Mouse (Mus musculus) embryo, embryonic 11 days (tissue): Measurements from ENCODE around the gene Rnf217.
A peak's percentile ranks its signal among the peaks of the same experiment; 100 is the strongest.

Experiments used
- DNase-seq: peaks from one replicate; pipeline ENCODE4 v3.0.0-alpha.2; 2015

Rnf217 gene

GRCm38 (mm10) chr10:31551850-31552249 is 57.1 kb downstream of the Rnf217 start:
- no peak for DNase-seq

DNA sequence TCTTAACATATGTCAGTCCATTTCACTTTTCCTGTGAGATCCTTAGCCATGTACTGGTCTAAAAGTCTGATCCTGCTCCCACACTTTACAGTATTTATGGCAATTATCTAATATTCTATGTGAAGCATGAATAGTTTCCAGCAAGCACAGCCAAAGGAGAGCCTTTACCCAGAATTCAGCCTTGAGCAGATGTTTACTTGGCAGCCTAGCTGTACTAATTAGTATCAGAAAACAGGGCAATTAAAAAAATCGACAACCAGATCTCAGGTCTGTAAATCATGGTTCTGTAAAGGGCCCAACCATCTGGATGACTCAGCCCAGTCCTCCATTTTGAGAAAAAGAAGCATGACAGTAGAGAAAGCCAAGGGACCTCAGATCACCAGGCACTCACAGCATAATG is 57.6 kb downstream of the Rnf217 start:
- no peak for DNase-seq

GRCm38 (mm10) chr10:31547156-31547555 is 61.8 kb downstream of the Rnf217 start:
- no peak for DNase-seq

GRCm38 (mm10) chr10:31544149-31544942 is 64.6 kb downstream of the Rnf217 start:
- DNase-seq: no peak

DNA sequence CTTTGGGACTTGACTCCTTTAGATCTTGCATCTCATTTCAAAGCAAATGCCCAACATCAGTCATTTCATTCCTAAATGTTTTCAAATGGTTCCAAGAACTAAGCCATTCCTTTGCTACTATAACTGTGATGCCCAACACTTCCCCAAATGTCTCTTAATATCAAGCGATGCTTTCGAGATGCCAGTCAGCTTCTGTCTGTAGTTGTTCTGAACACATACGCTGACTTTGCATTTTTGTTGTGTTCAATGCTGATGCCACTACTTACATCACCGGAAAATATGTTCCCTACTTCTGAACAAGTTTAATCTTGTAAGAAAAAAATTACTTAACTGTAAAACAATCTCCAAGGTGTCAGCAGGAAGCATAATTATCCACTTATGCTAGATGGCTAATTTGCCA is 68.5 kb downstream of the Rnf217 start:
- no peak for DNase-seq

- DNase-seq: no peak
Observed at GRCm38 (mm10) chr10:31539351-31539750, 69.6 kb downstream of the Rnf217 start.

- no peak for DNase-seq
Observed at GRCm38 (mm10) chr10:31538721-31539120, 70.3 kb downstream of the Rnf217 start.

- DNase-seq: no peak
Observed at GRCm38 (mm10) chr10:31538243-31538642, 70.7 kb downstream of the Rnf217 start.

- no peak for DNase-seq
Observed at GRCm38 (mm10) chr10:31537213-31537612, 71.8 kb downstream of the Rnf217 start.

DNA sequence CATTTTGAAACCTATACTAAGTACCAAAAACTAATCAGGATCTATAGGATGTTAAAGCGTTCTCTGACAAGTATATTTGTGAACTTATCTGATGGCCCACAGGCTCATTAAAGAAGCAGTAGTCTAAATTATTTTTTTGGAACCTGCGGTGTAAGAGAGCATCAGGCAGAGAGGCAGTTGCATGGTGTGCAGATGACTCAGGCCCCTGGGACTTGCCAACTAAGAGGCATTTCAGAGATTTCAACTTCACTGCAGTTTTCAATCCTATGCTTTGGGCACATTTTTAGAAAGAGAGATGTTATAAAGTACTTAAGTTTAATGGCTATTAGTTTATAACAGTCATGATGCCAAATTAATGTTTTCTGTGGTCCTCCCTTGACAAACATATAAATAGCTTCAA is 73.9 kb downstream of the Rnf217 start:
- no peak for DNase-seq

- no peak for DNase-seq
Observed at GRCm38 (mm10) chr10:31533270-31533826, 75.6 kb downstream of the Rnf217 start.

DNA sequence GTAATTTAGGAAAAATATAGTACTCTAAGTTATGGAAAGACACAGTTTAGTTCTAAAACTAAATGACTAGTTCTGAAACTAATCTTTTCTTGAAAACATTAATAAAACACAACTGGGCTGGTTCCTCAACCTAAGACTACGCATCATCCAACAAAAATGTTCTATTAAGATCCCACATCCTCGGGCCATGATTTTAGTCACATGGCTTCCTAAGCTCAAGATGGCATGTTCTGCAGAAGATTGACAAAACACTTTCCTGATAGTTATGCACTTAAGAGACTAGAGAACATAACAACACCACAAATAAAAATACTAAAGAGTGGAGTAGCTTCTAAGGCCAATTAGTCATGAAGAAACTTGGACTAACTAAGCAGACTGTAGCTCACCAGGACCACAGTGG is 76.2 kb downstream of the Rnf217 start:
- DNase-seq: no peak

GRCm38 (mm10) chr10:31528297-31528984 is 80.5 kb downstream of the Rnf217 start:
- DNase-seq: peak; percentile 38

DNA sequence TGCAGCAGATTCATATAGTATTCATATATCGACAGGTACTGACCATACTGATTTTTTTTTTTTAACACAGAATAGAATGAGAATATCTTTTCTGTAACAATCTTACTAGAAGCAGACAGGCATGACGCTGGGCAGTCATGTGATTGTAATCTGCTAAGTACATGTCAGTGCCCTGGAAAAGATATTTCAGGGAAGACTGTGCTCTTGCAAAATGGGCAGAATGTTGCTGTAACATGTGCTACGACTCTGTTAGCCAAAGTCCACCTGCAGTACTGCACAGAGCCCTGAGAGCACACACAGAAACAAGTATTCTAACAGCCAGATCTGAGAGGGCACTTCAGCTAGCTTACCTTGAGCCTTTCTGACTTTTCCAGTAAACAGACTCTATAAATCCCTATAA is 83.3 kb downstream of the Rnf217 start:
- DNase-seq: no peak

DNA sequence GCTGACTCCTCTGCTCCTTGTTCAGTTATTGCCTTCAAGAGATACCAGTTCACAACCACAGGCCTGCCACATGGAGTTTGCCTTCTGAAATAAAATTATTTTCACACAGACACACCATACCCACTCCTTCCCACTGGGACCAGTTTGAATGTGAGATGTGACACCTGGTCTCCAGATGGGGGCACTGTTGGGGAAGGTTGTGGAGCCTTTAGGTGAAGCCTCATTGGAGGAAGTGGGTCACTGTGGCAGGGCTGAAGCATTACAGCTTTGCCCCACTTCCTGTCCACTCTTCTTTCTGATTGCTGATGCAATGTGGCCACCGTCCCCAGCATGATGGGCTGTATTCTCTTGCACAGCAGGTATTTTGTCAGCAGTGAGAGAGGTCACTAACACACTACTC is 89.6 kb downstream of the Rnf217 start:
- DNase-seq: no peak

DNA sequence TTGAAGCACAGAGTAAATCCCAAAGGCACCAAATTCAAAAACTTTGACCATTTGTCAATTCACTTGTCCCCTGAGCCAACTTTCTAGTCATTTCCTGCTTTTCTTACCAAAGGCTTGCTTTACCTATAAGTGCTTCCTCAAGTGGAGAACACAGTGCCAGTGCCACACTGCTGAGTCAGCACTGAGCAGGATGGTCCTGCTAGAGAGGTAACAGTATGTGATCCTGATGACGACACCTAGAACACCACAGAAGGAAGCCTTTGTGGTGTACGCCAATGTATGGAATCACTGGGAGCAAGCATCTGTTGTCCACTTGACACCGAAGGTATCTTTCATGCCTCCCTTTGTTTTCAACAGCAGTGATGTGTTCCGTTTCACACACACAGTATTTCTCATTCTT is 90.8 kb downstream of the Rnf217 start:
- DNase-seq: no peak

GRCm38 (mm10) chr10:31517192-31517591 is 91.8 kb downstream of the Rnf217 start:
- no peak for DNase-seq

DNA sequence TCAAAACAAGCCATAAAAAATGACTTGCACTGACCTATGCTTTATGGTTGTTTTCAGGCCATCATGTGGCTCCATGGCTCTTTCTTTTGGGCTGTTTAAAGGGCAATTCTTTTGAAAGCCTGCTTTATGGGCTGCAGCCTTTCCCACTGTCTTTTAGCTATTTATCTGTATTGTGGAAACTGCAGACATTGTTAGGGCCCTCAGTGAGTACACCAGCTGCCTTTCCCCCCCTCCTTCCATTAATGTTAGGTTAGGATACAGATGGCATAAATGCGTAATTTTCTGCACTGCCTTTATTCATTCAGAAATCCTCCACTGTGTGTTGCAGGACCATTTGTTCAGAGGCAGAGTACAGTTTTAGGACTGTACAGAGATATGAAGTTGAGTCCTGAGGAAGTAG is 93.1 kb downstream of the Rnf217 start:
- peak; percentile 39 for DNase-seq

GRCm38 (mm10) chr10:31504134-31504551 is 104.8 kb downstream of the Rnf217 start:
- DNase-seq: no peak

DNA sequence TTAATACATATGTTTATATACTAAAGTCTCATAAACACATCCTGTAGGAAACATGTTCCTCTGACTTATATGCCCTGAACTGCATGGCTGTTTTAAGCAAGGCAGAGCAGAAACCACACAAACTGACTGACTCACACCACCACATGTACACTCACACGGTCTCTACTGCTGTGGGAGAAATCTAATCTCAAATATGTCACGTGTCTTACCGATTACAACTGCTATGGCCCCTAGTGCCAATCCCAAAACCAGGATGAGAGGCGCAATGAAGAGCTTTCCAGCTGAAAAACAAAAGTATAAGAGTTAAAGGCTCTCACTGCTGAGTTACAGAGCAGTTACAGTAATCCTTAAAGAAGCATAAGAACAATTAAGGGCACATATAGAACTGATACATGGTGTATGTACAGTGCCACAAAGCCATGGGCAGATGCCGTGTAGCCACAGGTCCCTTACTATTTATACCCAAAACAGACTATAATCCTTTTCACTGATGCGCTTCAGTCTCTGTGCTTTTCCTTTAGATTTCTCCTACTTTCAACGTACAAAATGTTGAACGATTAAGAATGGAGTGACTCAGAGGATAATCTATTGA is 105.3 kb downstream of the Rnf217 start:
- no peak for DNase-seq

DNA sequence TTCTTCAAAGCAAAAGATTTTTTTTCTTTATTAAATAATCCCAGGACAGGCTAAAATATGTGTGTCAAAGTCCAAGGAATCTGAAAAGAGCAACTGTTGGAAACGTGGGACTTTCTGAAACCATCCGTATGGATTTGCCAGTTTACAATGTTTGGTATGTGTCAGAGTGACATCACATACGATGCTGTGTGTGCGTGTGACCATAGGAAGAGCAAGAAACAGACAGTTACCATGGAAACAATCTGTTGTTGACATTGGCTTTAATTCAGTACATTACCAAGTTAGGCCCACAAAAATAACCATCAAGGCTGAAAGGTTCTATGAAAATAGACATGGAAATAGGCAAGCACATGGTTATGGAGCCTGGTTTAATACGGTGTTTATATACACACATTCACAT is 107.3 kb downstream of the Rnf217 start:
- DNase-seq: no peak

- DNase-seq: no peak
Observed at GRCm38 (mm10) chr10:31496931-31497330, 112.1 kb downstream of the Rnf217 start.

GRCm38 (mm10) chr10:31495826-31496225 is 113.2 kb downstream of the Rnf217 start:
- DNase-seq: no peak

- DNase-seq: no peak
Observed at GRCm38 (mm10) chr10:31494296-31494695, 114.7 kb downstream of the Rnf217 start.
